Mouse (Mus musculus) stomach, postnatal 0 days (tissue): ENCODE data around the gene Aldh8a1. TPM values are rescaled to one million over a fixed set of nuclear protein-coding genes. Genes with fewer than 3 reads are reported as not detected.

Experiments used
- ATAC-seq: fragments of 200-750 bp; cut with Nextera tagmentation; 2 replicates; pipeline ENCODE4 v1.8.0; 2017; ENCODE audit not compliant: low FRiP score, low TSS enrichment
- DNase-seq: peaks from one replicate; pipeline ENCODE4 v3.0.0-alpha.2; 2016; ENCODE audit warnings: low spot score
- H3K27ac ChIP-seq: fragments of 300-500 bp; sonication (generic); replicated peaks from 2 replicates; pipeline ENCODE4 v1.5.1; 2014; ENCODE audit warnings: mild to moderate bottlenecking, control low read depth
- H3K27me3 ChIP-seq: fragments of 300-500 bp; sonication (generic); 2 replicates; pipeline ENCODE4 v1.6.1; 2014; ENCODE audit warnings: low read length; ENCODE audit not compliant: control insufficient read depth, insufficient read depth
- H3K36me3 ChIP-seq: fragments of 300-500 bp; sonication (generic); 2 replicates; pipeline ENCODE4 v1.6.1; 2014; ENCODE audit warnings: low read length, mixed read lengths; ENCODE audit not compliant: control insufficient read depth, insufficient read depth
- H3K4me1 ChIP-seq: fragments of 300-500 bp; sonication (generic); replicated peaks from 2 replicates; pipeline ENCODE4 v1.6.1; 2014; ENCODE audit warnings: antibody characterized with exemption; ENCODE audit not compliant: control insufficient read depth, insufficient read depth
- H3K4me2 ChIP-seq: fragments of 300-500 bp; sonication (generic); replicated peaks from 2 replicates; pipeline ENCODE4 v1.6.1; 2014; ENCODE audit warnings: low read depth, mild to moderate bottlenecking, control low read depth, moderate library complexity
- H3K4me3 ChIP-seq: fragments of 300-500 bp; sonication (generic); 2 replicates; pipeline ENCODE4 v1.5.1; 2014; ENCODE audit warnings: low read depth, low read length, control low read depth
- H3K9ac ChIP-seq: fragments of 300-500 bp; sonication (generic); 2 replicates; pipeline ENCODE4 v1.6.1; 2014; ENCODE audit warnings: mild to moderate bottlenecking, low read length, control low read depth, mixed read lengths
- H3K9me3 ChIP-seq: fragments of 300-500 bp; sonication (generic); 2 replicates; pipeline ENCODE4 v1.6.1; 2016; ENCODE audit warnings: low read length; ENCODE audit not compliant: control insufficient read depth
- CTCF ChIP-seq: IDR thresholded peaks from 2 replicates; pipeline ENCODE4 v1.5.1; 2016; ENCODE audit warnings: antibody characterized with exemption, low read depth, mild to moderate bottlenecking, moderate library complexity
- EP300 ChIP-seq: optimal IDR thresholded peaks from 2 replicates; pipeline ENCODE3; 2016; ENCODE audit warnings: antibody characterized with exemption
- WGBS: fragments of 180-500 bp; shearing (Covaris S2); extraction: QIAGEN DNeasy Blood & Tissue Kit; methylation state at CpG from one replicate; pipeline ENCODE4 v1.1.7; 2014; 5-methylcytosine and 5-hydroxymethylcytosine counted together
- polyA plus RNA-seq: library from polyadenylated mRNA; unstranded; fragments of >200 nt; fragmentation: Nextera tagmentation; extraction: Ambion mirVana; gene quantifications from 2 replicates; pipeline ENCODE4 v1.2.1, GENCODE M21; 2015

Aldh8a1 gene
- polyA plus RNA-seq, 1 experiment from 2014 or later = 0.05 TPM

GRCm38 (mm10) chr10:21427996-21428395 lies 50.9 kb downstream of the Aldh8a1 start:
- ATAC-seq (no peak), DNase-seq (no peak)
- no peak for TF ChIP-seq CTCF
- no peak for TF ChIP-seq EP300
- WGBS = 68% methylated on average over 6 of the region's 6 CpGs
- H3K4me2 ChIP-seq = no peak overlapping the region
- no peak overlapping the region for H3K27ac ChIP-seq
- no peaks in the 10 kb centered on the region for H3K9me3 ChIP-seq
- no peaks in the 10 kb centered on the region for H3K4me1 ChIP-seq
- no peak overlapping the region for H3K9ac ChIP-seq
- no peak overlapping the region for H3K4me3 ChIP-seq
- H3K36me3 ChIP-seq = no peaks in the 10 kb centered on the region
- no peaks in the 10 kb centered on the region for H3K27me3 ChIP-seq

- no peaks in the 10 kb centered on the region for H3K9me3 ChIP-seq
- H3K27me3 ChIP-seq = no peaks in the 10 kb centered on the region
- no peak for ATAC-seq
- H3K4me2 ChIP-seq = no peak overlapping the region
- TF ChIP-seq EP300 = no peak
- TF ChIP-seq CTCF = no peak
- H3K36me3 ChIP-seq = no peaks in the 10 kb centered on the region
- H3K4me3 ChIP-seq = no peak overlapping the region
- H3K27ac ChIP-seq = no peak overlapping the region
- no peak for DNase-seq
- no peak overlapping the region for H3K9ac ChIP-seq
- WGBS = 87% methylated on average over 1 of the region's 1 CpGs
- H3K4me1 ChIP-seq = no peaks in the 10 kb centered on the region; the same call in 1 of the 2 replicates
These were observed 62.2 kb downstream of the Aldh8a1 start for GRCm38 (mm10) chr10:21439268-21439667.

GRCm38 (mm10) chr10:21441020-21441419 lies 63.9 kb downstream of the Aldh8a1 start:
- Histone ChIP-seq H3K9me3 (no peaks in the 10 kb centered on the region), H3K4me1 (no peaks in the 10 kb centered on the region; the same call in 1 of the 2 replicates), H3K27me3 (no peaks in the 10 kb centered on the region), H3K4me3 (no peak overlapping the region), H3K36me3 (no peaks in the 10 kb centered on the region), H3K27ac (no peak overlapping the region), H3K9ac (no peak overlapping the region), H3K4me2 (no peak overlapping the region)
- TF ChIP-seq CTCF (no peak), EP300 (no peak)
- ATAC-seq (no peak), DNase-seq (no peak)
- WGBS = 62% methylated on average over 4 of the region's 4 CpGs

GRCm38 (mm10) chr10:21441690-21442089 lies 64.6 kb downstream of the Aldh8a1 start:
- H3K9me3 ChIP-seq = no peaks in the 10 kb centered on the region
- DNase-seq = no peak
- ATAC-seq = no peak
- WGBS = 55% methylated on average over 4 of the region's 4 CpGs
- no peak overlapping the region for H3K9ac ChIP-seq
- H3K4me1 ChIP-seq = no peaks in the 10 kb centered on the region; the same call in 1 of the 2 replicates
- no peak overlapping the region for H3K4me3 ChIP-seq
- no peaks in the 10 kb centered on the region for H3K36me3 ChIP-seq
- no peak overlapping the region for H3K27ac ChIP-seq
- no peaks in the 10 kb centered on the region for H3K27me3 ChIP-seq
- TF ChIP-seq EP300 (no peak), CTCF (no peak)
- H3K4me2 ChIP-seq = no peak overlapping the region

- ATAC-seq (no peak), DNase-seq (no peak)
- Histone ChIP-seq H3K9me3 (no peaks in the 10 kb centered on the region), H3K9ac (no peak overlapping the region), H3K36me3 (no peaks in the 10 kb centered on the region), H3K27me3 (no peaks in the 10 kb centered on the region), H3K4me1 (no peaks in the 10 kb centered on the region; the same call in 1 of the 2 replicates), H3K4me3 (no peak overlapping the region), H3K4me2 (no peak overlapping the region), H3K27ac (no peak overlapping the region)
- WGBS = 42% methylated on average over 8 of the region's 8 CpGs
- TF ChIP-seq CTCF (no peak), EP300 (no peak)
These were observed 66.7 kb downstream of the Aldh8a1 start for GRCm38 (mm10) chr10:21443646-21444324.

GRCm38 (mm10) chr10:21444410-21444809 lies 67.3 kb downstream of the Aldh8a1 start:
- ATAC-seq = peak; percentile 25; the same call in 1 of the 2 replicates
- H3K27me3 ChIP-seq = no peaks in the 10 kb centered on the region
- no peak overlapping the region for H3K27ac ChIP-seq
- no peak overlapping the region for H3K4me2 ChIP-seq
- whole genome bisulfite sequencing = 57% methylated on average over 9 of the region's 9 CpGs
- no peak overlapping the region for H3K9ac ChIP-seq
- TF ChIP-seq EP300 (no peak), CTCF (no peak)
- H3K4me3 ChIP-seq = no peak overlapping the region
- DNase-seq = no peak
- no peaks in the 10 kb centered on the region for H3K9me3 ChIP-seq
- no peaks in the 10 kb centered on the region for H3K36me3 ChIP-seq
- no peaks in the 10 kb centered on the region; the same call in 1 of the 2 replicates for H3K4me1 ChIP-seq

Other genes starting within 250 kb of the Aldh8a1 start
- gene Myb, start 216.3 kb upstream of the Aldh8a1 start, polyA plus RNA-seq = 2.0 and 2.1 TPM in 2 replicates
- gene Hbs1l, start 81.3 kb upstream of the Aldh8a1 start, polyA plus RNA-seq = 42.7 and 44.8 TPM in 2 replicates
- not detected in 2 replicates for gene 1700020N01Rik, start 215.9 kb downstream of the Aldh8a1 start, polyA plus RNA-seq